Mouse (Mus musculus) CH12.LX (cell line): Measurements from ENCODE around the gene Hist2h2aa2. TPM values are rescaled to one million over a fixed set of nuclear protein-coding genes. Genes with fewer than 3 reads are reported as not detected.
A peak's percentile ranks its signal among the peaks of the same experiment; 100 is the strongest.

Source experiments
- DNase-seq: peaks from one replicate; pipeline ENCODE4 v3.0.0-alpha.2; 2013; ENCODE audit errors: extremely low read depth
- H3K27ac ChIP-seq: 2 replicates; pipeline ENCODE4 v1.5.1; 2012; ENCODE audit warnings: low read depth, mild to moderate bottlenecking, control low read depth, moderate library complexity; ENCODE audit not compliant: insufficient read depth
- H3K27me3 ChIP-seq: replicated peaks from 2 replicates; pipeline ENCODE3; 2012; ENCODE audit warnings: inconsistent platforms
- H3K36me3 ChIP-seq, 2 experiments: replicated peaks in 1 of 2; 2 replicates each; pipeline versions ENCODE3 to v1.6.1; 2012; ENCODE audit warnings: inconsistent platforms in 1 of 2, low read length in 1 of 2, mild to moderate bottlenecking in 1 of 2, mixed read lengths in 1 of 2, moderate library complexity in 1 of 2; ENCODE audit not compliant: control insufficient read depth in 1 of 2, insufficient read depth in 1 of 2
- H3K4me1 ChIP-seq, 2 experiments: 2 replicates each; pipeline ENCODE4 v1.6.1; 2012; ENCODE audit warnings: inconsistent platforms in 1 of 2, moderate library complexity in 1 of 2; ENCODE audit not compliant: insufficient read depth in 2 of 2, control insufficient read depth in 1 of 2
- H3K4me2 ChIP-seq: 2 replicates; pipeline ENCODE4 v1.6.1; 2012; ENCODE audit warnings: low read depth, mild to moderate bottlenecking, control low read depth; ENCODE audit not compliant: poor library complexity, insufficient read depth, severe bottlenecking
- H3K4me3 ChIP-seq, 3 experiments: fragments of 150-350 bp in 1 of 3; sonication (generic) in 1 of 3; replicated peaks in 1 of 3; 2 replicates each; pipeline versions ENCODE3 to v1.5.1; 2011 to 2012; ENCODE audit warnings: low read depth in 2 of 3, low read length in 2 of 3, mild to moderate bottlenecking in 2 of 3, moderate library complexity in 2 of 3, control low read depth in 1 of 3, improper control_type of control experiment in 1 of 3, inconsistent platforms in 1 of 3, mixed read lengths in 1 of 3; ENCODE audit not compliant: poor library complexity in 1 of 3
- H3K79me2 ChIP-seq: replicated peaks from 2 replicates; pipeline ENCODE4 v1.6.1; 2012; ENCODE audit warnings: mild to moderate bottlenecking, moderate library complexity; ENCODE audit not compliant: control insufficient read depth, poor library complexity, insufficient read depth, severe bottlenecking; ENCODE audit errors: extremely low read depth
- H3K9ac ChIP-seq: 2 replicates; pipeline ENCODE4 v1.6.1; 2012; ENCODE audit warnings: low read depth, mild to moderate bottlenecking, control low read depth, moderate library complexity; ENCODE audit not compliant: insufficient read depth
- H3K9me3 ChIP-seq: replicated peaks from 2 replicates; pipeline ENCODE3; 2012; ENCODE audit warnings: low read length, inconsistent platforms, mixed read lengths
- BHLHE40 ChIP-seq: IDR thresholded peaks from 2 replicates; pipeline ENCODE4 v1.6.1; 2011; ENCODE audit warnings: mild to moderate bottlenecking, low read depth, low read length, improper control_type of control experiment
- CHD2 ChIP-seq: IDR thresholded peaks from 2 replicates; pipeline ENCODE4 v1.6.1; 2011; ENCODE audit warnings: low read length, improper control_type of control experiment
- CTCF ChIP-seq, 2 experiments: IDR thresholded peaks in 1 of 2; conservative IDR thresholded peaks in 1 of 2; 2 replicates each; pipeline ENCODE4 v1.5.1; 2011 to 2012; ENCODE audit warnings: low read depth in 2 of 2, low read length in 2 of 2, improper control_type of control experiment in 1 of 2, inconsistent platforms in 1 of 2, mild to moderate bottlenecking in 1 of 2, moderate library complexity in 1 of 2
- E2F4 ChIP-seq: IDR thresholded peaks from 2 replicates; pipeline ENCODE4 v1.6.1; 2011; ENCODE audit warnings: low read depth, low read length, improper control_type of control experiment; ENCODE audit not compliant: insufficient replicate concordance
- ELF1 ChIP-seq: IDR thresholded peaks from 2 replicates; pipeline ENCODE4 v1.6.1; 2014; ENCODE audit warnings: low read depth, mild to moderate bottlenecking, inconsistent platforms, low read length, improper control_type of control experiment
- EP300 ChIP-seq: IDR thresholded peaks from 2 replicates; pipeline ENCODE4 v1.6.1; 2011; ENCODE audit warnings: low read length, improper control_type of control experiment
- HCFC1 ChIP-seq: IDR thresholded peaks from 2 replicates; pipeline ENCODE4 v1.6.1; 2012; ENCODE audit warnings: low read depth, mild to moderate bottlenecking, inconsistent platforms, low read length, improper control_type of control experiment
- IRF4 ChIP-seq: IDR thresholded peaks from 2 replicates; pipeline ENCODE4 v1.6.1; 2014; ENCODE audit warnings: low read depth, mild to moderate bottlenecking, inconsistent platforms, low read length, improper control_type of control experiment
- JUN ChIP-seq: IDR thresholded peaks from 2 replicates; pipeline ENCODE4 v1.6.1; 2011; ENCODE audit warnings: low read depth, mild to moderate bottlenecking, low read length, improper control_type of control experiment, moderate library complexity; ENCODE audit not compliant: insufficient read depth
- MAFK ChIP-seq: IDR thresholded peaks from 2 replicates; pipeline ENCODE4 v1.6.1; 2011; ENCODE audit warnings: low read length, improper control_type of control experiment; ENCODE audit not compliant: insufficient replicate concordance
- MAX ChIP-seq: IDR thresholded peaks from 2 replicates; pipeline ENCODE4 v1.6.1; 2011; ENCODE audit warnings: low read length, improper control_type of control experiment
- MXI1 ChIP-seq: IDR thresholded peaks from 2 replicates; pipeline ENCODE4 v1.6.1; 2011; ENCODE audit warnings: mild to moderate bottlenecking, low read depth, low read length, improper control_type of control experiment
- MYC ChIP-seq: IDR thresholded peaks from 2 replicates; pipeline ENCODE4 v1.6.1; 2011; ENCODE audit warnings: low read depth, mild to moderate bottlenecking, improper control_type of control experiment, low read length
- NRF1 ChIP-seq: IDR thresholded peaks from 2 replicates; pipeline ENCODE4 v1.6.1; 2014; ENCODE audit warnings: low read depth, mild to moderate bottlenecking, inconsistent platforms, low read length, improper control_type of control experiment, moderate library complexity
- PAX5 ChIP-seq: IDR thresholded peaks from 2 replicates; pipeline ENCODE4 v1.6.1; 2012; ENCODE audit warnings: low read length, inconsistent platforms, mixed read lengths
- POLR2AphosphoS2 ChIP-seq: IDR thresholded peaks from 2 replicates; pipeline ENCODE4 v1.6.1; 2011; ENCODE audit warnings: low read depth, low read length, improper control_type of control experiment
- RCOR1 ChIP-seq: conservative IDR thresholded peaks from 2 replicates; pipeline ENCODE4 v1.6.1; 2012; ENCODE audit warnings: low read depth, mild to moderate bottlenecking, inconsistent platforms, low read length, improper control_type of control experiment
- SIN3A ChIP-seq: IDR thresholded peaks from 2 replicates; pipeline ENCODE4 v1.6.1; 2012; ENCODE audit warnings: low read length, improper control_type of control experiment, inconsistent platforms
- SMC3 ChIP-seq: IDR thresholded peaks from 2 replicates; pipeline ENCODE4 v1.6.1; 2011; ENCODE audit warnings: low read depth, low read length, improper control_type of control experiment
- TCF12 ChIP-seq: IDR thresholded peaks from 2 replicates; pipeline ENCODE4 v1.6.1; 2014; ENCODE audit warnings: low read depth, mild to moderate bottlenecking, inconsistent platforms, low read length, improper control_type of control experiment
- dilution Hi-C: fragments of 300-500 bp; cut with MboI; formaldehyde crosslinking; loops from 2 replicates; pipeline ENCODE4 v1.14.3; 2020; ENCODE audit warnings: low sequenced_read_pairs; ENCODE audit not compliant: extremely low pct_unique_long_range_greater_than_20kb, extremely low pct_ligation_motif_present
- in situ Hi-C: fragments of 300-500 bp; cut with MboI; formaldehyde crosslinking; loops from 3 replicates; pipeline ENCODE4 v1.14.3; 2019; ENCODE audit warnings: low sequenced_read_pairs, low pct_ligation_motif_present, low pct_unique_long_range_greater_than_20kb, mixed read lengths
- polyA plus RNA-seq: library from polyadenylated mRNA; unstranded; fragments of >175 nt; gene quantifications from 2 replicates; pipeline ENCODE4 v1.2.1, GENCODE M21; 2012; ENCODE audit warnings: low read depth; ENCODE audit not compliant: insufficient read length
- total RNA-seq, 2 experiments: library from RNA; depleted of rRNA; stranded (reverse); fragments of 300-350 nt in 1 of 2; fragments of >200 nt in 1 of 2; gene quantifications; 2 replicates each; pipeline ENCODE4 v1.2.3; 2012 to 2014

The Hist2h2aa2 gene
- total and polyA plus RNA-seq, 3 experiments, result 2.7 to 5,136 TPM; not detected in 1

- no peaks in the 10 kb centered on the region for H3K27me3 ChIP-seq
- TF ChIP-seq PAX5, result no peak
- no peak for TF ChIP-seq ELF1
- no peak for TF ChIP-seq SIN3A
- no peak for TF ChIP-seq MAX
- TF ChIP-seq POLR2AphosphoS2, result no peak
- TF ChIP-seq HCFC1, result no peak
- peak; percentile 34; the same call in 1 of the 2 replicates for TF ChIP-seq BHLHE40
- 0 out of 2 replicates have a peak, but pooled peaks have one; percentile 50 for TF ChIP-seq MAFK
- TF ChIP-seq RCOR1, result no peak
- 0 out of 2 replicates have a peak, but pooled peaks have one; percentile 29 for TF ChIP-seq CHD2
- TF ChIP-seq NRF1, result no peak
- in situ Hi-C loops (loop anchor here (10.0 kb wide), 2 partner anchors 261 to 571 kb away; partner anchors contain the start of gene Mcl1), dilution Hi-C loops (no loop called here)
- H3K4me3 ChIP-seq, result peak overlapping the region in 1 of 3 experiments; percentile 17
- peaks cover 23 to 77% of the 10 kb centered on the region in 2 experiments for H3K4me1 ChIP-seq
- H3K27ac ChIP-seq, result peak overlapping the region; percentile 64
- H3K36me3 ChIP-seq, result no peaks in the 10 kb centered on the region
- no peaks in the 10 kb centered on the region for H3K9me3 ChIP-seq
- peak overlapping the region; percentile 71 for H3K9ac ChIP-seq
- peak; percentile 45 for DNase-seq
- peak overlapping the region; percentile 72; the same call in 1 of the 2 replicates for H3K4me2 ChIP-seq
- peaks cover 16% of the 10 kb centered on the region for H3K79me2 ChIP-seq
Measured at GRCm38 (mm10) chr3:96225421-96225820, 14.7 kb downstream of the Hist2h2aa2 start.

- Histone ChIP-seq H3K4me3 (peak overlapping the region; percentile 2 to 29 (median 23)), H3K4me2 (peak overlapping the region; percentile 76)
- TF ChIP-seq MAFK (no peak), MYC (no peak), CTCF (conservative IDR thresholded peaks at IDR 0.05 in 1 of 2, IDR thresholded peaks at IDR 0.05 in 1 of 2; ENCODE audit: low read depth in 2 of 2, low read length in 2 of 2) (no peak), SMC3 (no peak), IRF4 (no peak), MXI1 (no peak), E2F4 (no peak), CHD2 (no peak), JUN (no peak), TCF12 (no peak), BHLHE40 (no peak), EP300 (no peak)
- TF ChIP-seq, all 38 proteins: peak for 0
- peaks cover 16% of the 10 kb centered on the region for H3K79me2 ChIP-seq
- H3K9me3 ChIP-seq, result no peaks in the 10 kb centered on the region
- no peaks in the 10 kb centered on the region for H3K36me3 ChIP-seq
- no peaks in the 10 kb centered on the region for H3K27me3 ChIP-seq
- H3K4me1 ChIP-seq, result peaks cover 14 to 63% of the 10 kb centered on the region in 2 experiments
- H3K9ac ChIP-seq, result peak overlapping the region; percentile 71
- no peak for DNase-seq
- dilution Hi-C loops (no loop called here), in situ Hi-C loops (loop anchor here (10.0 kb wide), 2 partner anchors 258 to 568 kb away; partner anchors contain the start of gene Mcl1)
- peak overlapping the region; percentile 38; the same call in 1 of the 2 replicates for H3K27ac ChIP-seq
Measured at GRCm38 (mm10) chr3:96222774-96223173, 17.3 kb downstream of the Hist2h2aa2 start.
